Mouse (Mus musculus) limb, embryonic 14.5 days (tissue): ENCODE data around the gene Gm20894. TPM values are rescaled to one million over a fixed set of nuclear protein-coding genes. Genes with fewer than 3 reads are reported as not detected.
"Not testable (repeated sequence)": the region's sequence is repeated elsewhere in the genome, so short reads cannot be mapped to it uniquely, and the experiment has no call there.

Experiments
- ATAC-seq: fragments of 200-750 bp; cut with Nextera tagmentation; 2 replicates; pipeline ENCODE4 v1.8.0; 2017; ENCODE audit warnings: low read depth, moderate number of reproducible peaks, moderate TSS enrichment; ENCODE audit not compliant: low FRiP score
- DNase-seq: peaks from one replicate; pipeline ENCODE4 v3.0.0-alpha.2; 2015; ENCODE audit warnings: low spot score
- H3K27ac ChIP-seq: fragments of 300-500 bp; sonication (generic); replicated peaks from 2 replicates; pipeline ENCODE4 v1.5.1; 2014; ENCODE audit warnings: low read depth, mild to moderate bottlenecking, low read length, moderate library complexity, mixed read lengths
- H3K27me3 ChIP-seq: fragments of 300-500 bp; sonication (generic); 2 replicates; pipeline ENCODE4 v1.6.1; 2014; ENCODE audit warnings: low read length, mixed read lengths; ENCODE audit not compliant: control insufficient read depth, insufficient read depth
- H3K36me3 ChIP-seq: fragments of 300-500 bp; sonication (generic); 2 replicates; pipeline ENCODE4 v1.6.1; 2014; ENCODE audit warnings: mild to moderate bottlenecking, low read length, moderate library complexity, mixed read lengths; ENCODE audit not compliant: control insufficient read depth, insufficient read depth
- H3K4me1 ChIP-seq: fragments of 300-500 bp; sonication (generic); 2 replicates; pipeline ENCODE4 v1.6.1; 2014; ENCODE audit warnings: antibody characterized with exemption, low read length, mixed read lengths; ENCODE audit not compliant: control insufficient read depth, insufficient read depth
- H3K4me2 ChIP-seq: fragments of 300-500 bp; sonication (generic); replicated peaks from 2 replicates; pipeline ENCODE4 v1.6.1; 2014; ENCODE audit warnings: low read depth, mild to moderate bottlenecking, low read length, moderate library complexity; ENCODE audit not compliant: severe bottlenecking
- H3K4me3 ChIP-seq: fragments of 300-500 bp; sonication (generic); replicated peaks from 2 replicates; pipeline ENCODE4 v1.5.1; 2014; ENCODE audit warnings: low read length
- H3K9ac ChIP-seq: fragments of 300-500 bp; sonication (generic); 2 replicates; pipeline ENCODE4 v1.6.1; 2014; ENCODE audit warnings: mild to moderate bottlenecking, low read depth, low read length, moderate library complexity; ENCODE audit not compliant: severe bottlenecking
- H3K9me3 ChIP-seq: fragments of 300-500 bp; sonication (generic); 2 replicates; pipeline ENCODE4 v1.6.1; 2016; ENCODE audit warnings: low read length; ENCODE audit not compliant: control insufficient read depth
- WGBS: fragments of 180-500 bp; shearing (Covaris S2); extraction: QIAGEN DNeasy Blood & Tissue Kit; methylation state at CpG from one replicate; pipeline ENCODE4 v1.1.7; 2014; 5-methylcytosine and 5-hydroxymethylcytosine counted together
- polyA plus RNA-seq, 2 experiments: library from polyadenylated mRNA; depleted of rRNA in 1 of 2; stranded (reverse) in 1 of 2; unstranded in 1 of 2; fragments of >200 nt; fragmentation: Nextera tagmentation in 1 of 2; extraction: Ambion mirVana in 1 of 2; gene quantifications; 2 replicates each; pipeline versions ENCODE4 v1.2.1 to v1.2.3; 2012 to 2014

Gm20894 gene
- polyA plus RNA-seq (2012; rRNA removed): not detected in 2 replicates
- not detected in 2 replicates for polyA plus RNA-seq (2014; fragmentation: Nextera tagmentation; extraction: Ambion mirVana)

GRCm38 (mm10) chrY:28271412-28271811 is at the start of gene Gm20894:
Gene Gm20894 (minus strand): TSS chrY:28271512.
- not testable (repeated sequence) for H3K9ac ChIP-seq, DNase-seq, H3K9me3 ChIP-seq, H3K4me3 ChIP-seq, H3K27me3 ChIP-seq, H3K4me2 ChIP-seq, H3K4me1 ChIP-seq, H3K27ac ChIP-seq, ATAC-seq, H3K36me3 ChIP-seq
- WGBS: no CpG with 5 or more reads among the region's 5 CpGs
